Mouse (Mus musculus): Measurements from ENCODE around the gene Tas2r135.

Gene Tas2r135

DNA sequence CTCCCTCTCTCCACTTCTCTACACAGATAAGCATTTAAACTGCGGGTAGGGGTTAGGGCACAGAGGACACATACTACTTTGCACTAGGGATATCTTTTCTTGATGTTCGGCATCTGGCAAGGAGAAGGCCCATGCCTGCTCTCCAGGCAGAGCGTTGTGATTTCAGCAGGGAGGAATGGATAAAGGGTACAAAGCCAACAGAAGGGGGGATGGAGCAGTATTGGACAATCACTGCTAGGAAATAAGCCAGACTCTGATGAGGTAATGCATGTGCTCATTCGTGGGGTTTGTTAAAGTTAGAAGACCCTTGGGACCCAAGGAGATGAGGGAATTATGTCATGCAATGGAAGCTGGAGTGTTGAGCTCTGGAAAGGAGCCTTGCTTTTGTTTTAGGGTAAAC is 30.5 kb upstream of the Tas2r135 start:
- DNase-seq (ENCODE audit: low spot score): no peak

DNA sequence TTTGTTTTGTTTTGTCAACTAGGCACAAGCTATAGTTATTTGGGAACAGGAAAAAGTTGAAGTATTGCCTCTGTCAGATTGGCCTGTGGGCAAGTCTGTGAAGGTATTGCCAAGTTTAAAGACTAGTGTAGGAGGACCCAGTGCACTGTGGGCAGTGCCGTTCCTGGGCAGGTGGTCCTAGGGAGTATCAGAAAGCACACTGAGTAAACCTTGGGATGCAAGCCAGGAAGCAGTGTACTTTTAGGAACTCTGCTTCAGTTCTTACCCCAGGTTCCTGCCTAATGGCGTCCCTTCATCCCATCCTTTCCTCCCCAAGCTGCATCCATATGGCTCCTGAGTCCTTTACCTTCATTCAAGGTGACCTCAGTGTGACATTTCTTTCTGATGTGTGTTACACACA is 30.1 kb upstream of the Tas2r135 start:
- DNase-seq (ENCODE audit: low spot score): no peak

DNA sequence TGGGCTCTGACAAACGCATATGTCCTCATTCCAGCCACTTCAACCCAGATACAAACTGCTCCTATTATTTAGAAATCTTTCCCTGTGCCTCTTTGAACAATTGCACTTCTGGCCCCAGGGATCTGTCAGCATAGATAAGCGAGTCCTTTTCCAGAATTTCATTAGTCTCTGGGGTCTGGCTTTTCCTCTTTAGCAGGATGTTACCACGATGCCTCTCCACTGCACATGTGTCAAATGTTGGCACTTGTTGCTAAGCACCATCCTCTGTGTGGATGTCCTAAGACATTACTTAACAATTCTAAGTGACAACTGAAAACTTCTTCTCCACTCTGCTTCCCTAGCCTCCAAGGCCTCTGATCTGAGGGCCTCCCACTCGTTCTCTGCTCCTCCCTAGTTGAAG is 29.2 kb upstream of the Tas2r135 start:
- no peak for DNase-seq (ENCODE audit: low spot score)

DNA sequence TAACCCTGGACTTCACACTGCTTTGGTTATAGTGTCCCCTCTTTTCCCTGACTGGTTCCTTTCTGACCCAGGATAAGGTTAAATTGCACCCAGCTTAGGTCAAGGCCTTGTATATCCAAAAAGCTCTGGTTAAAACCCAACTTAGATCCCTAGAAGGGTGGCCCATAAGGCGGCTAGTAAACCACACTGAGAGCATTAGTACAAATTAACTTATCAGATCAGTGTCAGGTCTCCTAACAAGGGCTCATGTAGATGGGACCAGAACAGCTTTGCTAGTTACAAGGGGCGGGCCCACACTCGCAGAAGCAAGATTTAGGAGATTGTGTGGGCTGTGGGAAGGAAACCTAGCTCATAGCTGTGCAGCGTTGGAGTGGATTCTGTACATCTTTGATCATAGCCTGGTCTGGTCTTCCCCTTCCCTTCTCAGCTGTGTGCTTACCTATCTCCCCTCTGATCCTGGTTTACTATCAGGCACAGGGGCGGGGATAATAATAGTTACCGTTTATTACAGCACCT is 28.7 kb upstream of the Tas2r135 start:
- no peak for DNase-seq (ENCODE audit: low spot score)

DNA sequence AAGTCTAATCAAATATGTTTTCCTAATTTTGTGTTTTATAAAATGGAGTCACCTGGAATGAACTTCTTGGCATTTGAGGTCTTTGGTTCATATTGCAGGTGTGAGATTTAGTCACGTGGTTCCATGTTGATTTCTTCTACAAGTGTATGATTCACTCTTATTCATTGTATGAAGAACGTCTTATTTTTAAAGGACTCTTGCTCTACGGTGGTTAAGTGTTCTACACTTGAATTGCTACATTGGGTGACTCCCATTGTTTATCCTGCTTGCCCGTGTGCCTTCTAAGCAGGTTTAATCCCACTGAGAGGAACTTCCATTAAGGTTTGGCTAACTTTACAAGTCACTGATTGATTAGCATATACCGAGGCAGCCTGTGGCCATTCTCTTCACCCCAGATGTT is 28.0 kb upstream of the Tas2r135 start:
- no peak for DNase-seq (ENCODE audit: low spot score)

DNA sequence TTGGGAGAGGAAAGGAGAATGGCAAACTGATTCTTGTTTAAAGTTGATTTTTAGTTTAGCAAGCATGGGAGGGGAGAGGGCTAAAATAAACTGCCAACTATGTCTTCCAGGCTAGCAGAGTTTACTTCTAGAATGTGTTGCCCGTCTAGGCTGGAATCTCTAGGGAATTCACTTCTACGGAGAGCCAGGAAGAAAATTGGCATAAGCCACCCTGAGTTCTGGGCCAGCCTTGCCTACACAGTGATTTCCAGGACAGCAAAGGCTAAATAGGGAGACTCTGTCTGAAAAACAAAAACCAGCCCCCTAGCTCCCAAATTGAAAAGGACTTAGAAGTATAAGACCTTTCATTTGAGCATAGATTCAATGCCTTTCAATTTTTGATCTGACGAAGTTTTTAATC is 25.7 kb upstream of the Tas2r135 start:
- DNase-seq (ENCODE audit: low spot score): no peak

DNA sequence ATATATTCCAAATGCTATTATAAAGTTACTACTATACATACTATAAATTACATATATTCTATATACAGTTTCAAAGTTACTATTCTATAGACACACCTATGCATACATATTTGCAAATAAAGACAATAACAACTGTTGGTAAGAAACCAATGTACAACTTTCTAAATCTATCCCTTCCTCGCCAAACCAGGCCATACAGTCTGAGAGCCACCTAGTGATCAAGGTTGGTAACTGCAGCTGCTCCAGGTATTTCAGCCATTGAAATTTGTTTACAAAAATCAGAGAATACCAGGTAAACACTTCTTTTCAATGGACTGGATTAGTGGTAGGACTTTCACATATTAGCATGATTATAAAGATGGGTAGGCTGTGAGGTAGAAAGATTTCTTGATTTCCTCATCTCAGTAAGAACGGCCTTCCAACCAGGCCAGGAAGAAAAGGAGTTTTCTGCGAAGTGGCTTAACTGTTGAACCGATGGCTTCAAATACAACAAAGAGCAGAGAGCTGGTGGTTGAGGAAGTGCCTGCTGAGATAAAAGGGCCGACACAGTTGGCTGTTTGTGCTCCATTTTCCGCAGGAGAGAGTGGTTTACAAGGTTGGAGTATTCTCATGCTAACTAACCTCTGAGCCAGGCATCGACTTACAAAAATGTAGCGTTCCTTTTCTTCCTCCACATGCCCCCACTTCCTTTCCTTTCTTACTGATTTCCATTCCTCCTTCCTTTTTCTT is 24.7 kb upstream of the Tas2r135 start:
- peak; percentile 34 for DNase-seq (ENCODE audit: low spot score)

DNA sequence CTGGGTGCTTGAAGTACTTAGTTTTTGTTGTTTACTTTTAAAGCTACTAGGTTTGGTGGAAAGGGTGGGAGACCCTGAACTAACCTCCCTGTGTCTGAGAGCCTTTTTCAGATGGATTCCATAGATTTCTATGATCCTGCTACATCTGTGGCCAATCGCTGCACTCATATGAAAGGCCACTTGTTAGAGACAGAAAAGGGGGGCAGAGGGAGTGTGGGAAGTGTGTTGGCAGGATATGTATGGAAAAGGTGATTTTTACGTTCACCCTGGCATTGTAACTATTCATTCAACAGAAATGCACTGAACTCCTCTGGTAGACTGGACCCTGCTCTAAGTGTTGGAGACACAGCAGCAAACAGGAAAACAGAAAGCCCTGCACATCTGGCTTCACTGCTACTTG is 24.0 kb upstream of the Tas2r135 start:
- no peak for DNase-seq (ENCODE audit: low spot score)

DNA sequence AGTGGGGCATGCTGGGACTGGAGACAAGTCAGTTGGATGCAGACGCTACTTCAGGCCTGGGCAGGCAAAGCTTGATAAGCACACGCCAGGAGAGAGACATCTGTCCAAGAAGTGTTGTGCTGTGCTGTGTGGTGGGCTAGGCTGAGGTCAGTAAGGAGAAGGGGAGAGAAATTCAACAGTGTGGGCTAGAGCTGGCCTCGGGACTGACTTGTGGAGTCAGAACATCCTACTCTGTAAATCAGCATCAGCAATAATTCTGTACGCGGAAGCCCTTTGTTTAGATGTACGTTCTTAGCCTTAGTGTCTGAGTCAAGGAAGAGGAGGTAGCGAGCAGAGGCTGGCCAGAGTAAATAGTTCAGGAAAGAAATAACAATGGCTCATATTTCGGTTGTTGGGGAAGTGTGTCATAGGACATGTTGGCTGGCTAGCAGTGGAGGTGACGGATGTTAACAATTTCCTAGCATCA is 23.3 kb upstream of the Tas2r135 start:
- DNase-seq (ENCODE audit: low spot score): no peak

DNA sequence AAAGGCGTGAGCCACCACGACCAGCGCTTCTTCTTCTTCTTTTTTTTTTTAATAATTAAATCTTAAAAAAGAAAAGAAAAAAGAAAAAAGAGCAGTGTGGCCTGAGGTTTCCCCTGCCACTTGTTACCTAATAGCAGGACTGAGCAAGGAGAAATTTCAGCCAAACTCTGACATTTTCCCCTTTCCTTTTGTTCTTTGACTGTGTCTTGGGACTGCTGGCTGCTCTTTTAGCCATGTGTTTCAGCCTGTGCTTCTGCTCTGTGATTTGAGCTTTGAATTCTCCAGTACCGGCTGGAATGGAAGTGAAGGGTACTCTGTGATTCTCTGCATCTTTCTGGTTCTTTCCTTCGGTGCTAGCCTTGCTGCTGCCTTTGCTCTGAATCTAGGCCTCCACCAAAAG is 21.9 kb upstream of the Tas2r135 start:
- DNase-seq (ENCODE audit: low spot score): no peak

DNA sequence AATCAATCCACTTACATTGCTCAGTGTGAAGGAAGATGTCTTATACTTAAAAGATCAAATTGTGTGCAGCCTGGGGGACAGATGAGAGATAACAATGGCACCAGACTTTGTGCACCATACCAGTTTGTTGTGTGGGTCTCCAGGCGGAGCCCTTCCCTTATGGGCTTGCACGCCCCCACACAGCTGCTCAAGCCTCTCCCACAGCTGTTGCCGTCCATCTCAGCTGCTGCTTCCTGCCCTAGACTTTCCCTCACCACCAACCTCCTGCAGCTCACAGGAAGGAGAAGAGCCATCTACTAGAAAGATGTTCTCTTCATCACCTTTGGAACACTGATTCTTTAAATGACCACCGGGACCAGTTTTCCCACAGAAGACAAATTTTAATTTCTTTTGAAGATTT is 19.6 kb upstream of the Tas2r135 start:
- DNase-seq (ENCODE audit: low spot score): no peak

DNA sequence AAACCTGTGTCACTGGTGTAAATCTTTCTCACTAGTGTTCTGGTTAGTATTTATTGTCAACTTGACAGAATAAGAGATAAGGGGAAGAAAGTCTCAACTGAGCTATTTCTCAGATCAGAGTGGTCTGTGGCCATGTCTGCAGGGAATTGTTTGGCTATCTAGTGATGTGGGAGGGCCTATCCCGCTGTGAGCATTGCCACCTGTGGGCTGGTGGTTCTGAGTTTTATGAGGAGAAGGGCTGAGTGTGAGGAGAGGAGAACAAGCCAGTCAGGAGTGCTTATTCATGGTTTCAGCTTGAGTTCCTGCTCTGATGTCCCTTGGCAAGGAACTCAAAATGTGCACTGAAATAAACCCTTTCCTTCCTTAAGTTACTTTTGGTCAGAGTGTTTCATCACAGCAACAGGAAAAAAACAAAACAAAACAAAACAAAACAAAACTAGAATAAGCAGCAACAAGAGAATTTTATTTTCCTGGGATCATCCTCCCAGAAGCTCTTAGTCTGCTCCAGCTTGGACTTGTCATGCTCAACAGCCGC is 13.4 kb upstream of the Tas2r135 start:
- no peak for DNase-seq (ENCODE audit: low spot score)

DNA sequence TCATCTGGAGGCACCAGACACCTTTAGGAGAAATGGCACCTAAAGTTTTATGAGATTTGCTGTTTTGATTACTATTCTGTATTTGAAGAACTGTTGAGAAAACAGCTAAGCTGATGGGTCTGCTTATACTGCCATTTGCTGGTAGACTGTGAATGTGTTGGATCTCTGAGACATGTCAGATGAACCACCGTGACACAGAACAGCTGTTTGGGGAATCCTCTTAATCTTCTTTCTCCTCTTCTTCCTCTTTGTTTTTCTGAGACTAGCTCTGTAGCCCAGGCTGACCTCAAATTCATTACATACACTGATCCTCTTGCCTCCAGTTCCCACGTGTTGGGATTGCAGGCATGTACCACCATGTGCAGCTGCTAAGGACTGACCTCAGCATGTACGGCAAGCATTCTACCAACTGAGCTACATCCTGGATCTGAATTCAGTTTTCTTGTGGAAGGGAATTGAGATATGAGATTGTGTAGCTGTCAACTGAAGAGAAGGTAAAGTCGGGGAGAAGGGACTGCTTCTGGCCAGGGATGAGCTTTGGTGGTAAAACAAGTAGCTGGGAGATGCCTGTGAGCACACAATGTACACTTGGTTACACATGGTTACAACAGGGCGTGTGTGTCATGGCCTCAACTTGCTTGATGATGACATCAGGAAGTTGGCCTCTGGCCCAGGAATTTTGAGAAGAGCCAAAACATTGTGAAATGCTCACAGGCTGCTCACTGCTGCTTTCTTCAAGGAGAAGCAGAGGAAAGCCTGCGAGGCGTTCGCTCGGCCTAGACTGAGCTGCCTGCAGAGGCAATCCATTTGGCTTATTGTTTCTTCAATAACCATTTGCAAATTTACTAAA is 9.0 kb upstream of the Tas2r135 start:
- DNase-seq (ENCODE audit: low spot score): no peak

DNA sequence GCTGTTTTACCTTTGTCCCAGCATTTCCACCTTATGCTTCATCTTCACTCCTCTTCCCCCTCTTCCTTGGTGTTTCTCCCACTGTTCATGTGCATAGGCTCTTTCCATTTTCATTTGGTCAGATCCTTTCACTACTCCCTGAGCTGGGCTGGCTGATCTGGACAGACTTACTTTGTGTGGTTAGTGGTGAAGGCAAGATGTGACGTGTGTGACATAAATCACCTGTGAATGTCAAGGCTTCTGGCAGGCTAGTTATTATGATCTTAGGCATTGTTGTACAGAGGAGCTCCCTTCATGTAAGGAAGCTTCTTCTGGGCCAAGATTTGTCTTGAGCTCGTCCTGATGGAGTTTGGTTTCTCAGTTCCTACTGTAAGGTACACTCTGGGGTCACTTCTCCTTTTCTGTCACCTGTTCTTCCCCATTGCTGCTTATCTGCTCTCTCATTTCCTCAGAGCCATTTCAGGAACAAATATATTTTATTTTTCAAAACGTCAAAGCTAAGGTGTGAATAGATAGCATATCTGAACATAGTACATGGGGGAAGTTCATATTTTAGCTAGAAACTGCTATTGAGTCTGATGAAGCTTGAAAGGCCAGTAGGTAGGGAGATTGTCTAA is 8.1 kb upstream of the Tas2r135 start:
- DNase-seq (ENCODE audit: low spot score): no peak

DNA sequence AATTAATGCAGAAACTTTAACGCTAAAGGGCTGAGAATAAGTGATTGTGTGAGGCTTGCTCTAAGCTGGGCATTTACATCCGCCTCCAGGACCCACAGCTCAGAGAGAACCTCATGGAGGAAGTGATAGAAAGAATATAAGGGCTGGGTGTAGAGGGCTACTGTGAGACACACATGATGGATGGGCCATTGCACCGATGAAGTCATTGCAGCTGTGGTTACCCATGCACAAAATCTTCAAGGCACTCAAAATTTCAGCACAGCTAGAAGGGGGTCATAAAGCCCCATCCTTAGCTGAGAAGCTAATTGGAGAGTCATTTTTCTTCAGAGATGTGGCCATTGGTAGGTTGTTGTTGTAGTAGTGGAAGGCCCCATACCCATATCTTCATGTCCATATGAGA is 6.9 kb upstream of the Tas2r135 start:
- no peak for DNase-seq (ENCODE audit: low spot score)

DNA sequence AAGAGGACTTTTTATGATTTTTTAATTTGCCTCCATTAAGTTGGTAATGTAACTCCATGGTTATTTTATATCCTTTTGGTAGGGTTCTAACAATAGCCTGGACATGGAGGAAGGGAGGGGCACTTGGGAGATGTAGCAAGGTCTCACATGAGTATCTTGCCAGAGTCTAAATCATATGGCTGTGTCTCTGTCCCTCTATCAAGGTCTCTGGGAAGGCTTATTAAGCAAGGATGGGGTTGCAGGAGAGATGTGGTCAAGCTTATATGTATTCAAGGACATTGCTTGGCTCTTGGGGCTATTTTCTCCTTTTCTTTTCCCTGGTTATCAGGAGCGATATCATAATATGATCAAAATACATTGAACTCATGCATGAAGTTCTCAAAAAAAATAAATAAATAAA is 6.2 kb upstream of the Tas2r135 start:
- no peak for DNase-seq (ENCODE audit: low spot score)

DNA sequence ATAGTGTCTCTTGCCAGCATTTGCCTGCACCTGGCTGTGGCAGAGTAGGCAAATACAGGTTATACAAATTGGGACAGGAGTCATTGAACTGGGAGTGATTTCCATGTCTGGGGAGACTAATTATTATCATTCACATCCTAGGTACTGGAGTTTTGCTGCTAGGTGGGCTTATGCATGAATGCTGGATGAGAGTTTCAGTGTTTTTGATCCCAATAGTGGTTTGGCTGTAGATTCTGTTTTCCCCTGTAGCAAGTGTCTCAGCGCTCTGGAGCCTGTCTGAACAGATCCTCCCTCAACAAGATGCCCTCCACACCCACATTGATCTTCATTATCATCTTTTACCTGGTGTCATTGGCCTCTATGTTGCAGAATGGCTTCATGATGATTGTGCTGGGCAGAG is 5.3 kb upstream of the Tas2r135 start, which contains the start of gene Tas2r143:
Tas2r143 (plus strand) TSS at position 301 of the 400 bp plus-strand sequence.
- DNase-seq (ENCODE audit: low spot score): no peak

DNA sequence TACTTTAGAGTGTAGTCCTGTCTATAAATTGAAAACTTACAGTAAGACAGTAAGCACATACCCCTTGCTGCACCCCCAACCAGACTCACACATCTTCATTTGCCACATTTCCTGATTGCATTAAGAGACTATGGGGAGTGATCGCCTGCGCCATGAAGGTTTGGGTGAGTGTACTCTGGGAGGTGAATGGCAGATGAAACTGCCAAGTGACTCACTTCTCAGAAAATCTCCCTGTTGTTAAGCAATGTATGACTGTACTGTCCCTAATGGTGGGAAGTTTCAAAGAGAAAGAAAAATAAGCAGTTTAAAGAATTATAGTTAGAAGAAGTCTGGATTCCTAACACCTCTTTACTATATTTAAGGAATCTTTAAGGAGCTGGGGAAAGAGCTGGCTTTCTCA is 14.2 kb downstream of the Tas2r135 start:
- no peak for DNase-seq (ENCODE audit: low spot score)

DNA sequence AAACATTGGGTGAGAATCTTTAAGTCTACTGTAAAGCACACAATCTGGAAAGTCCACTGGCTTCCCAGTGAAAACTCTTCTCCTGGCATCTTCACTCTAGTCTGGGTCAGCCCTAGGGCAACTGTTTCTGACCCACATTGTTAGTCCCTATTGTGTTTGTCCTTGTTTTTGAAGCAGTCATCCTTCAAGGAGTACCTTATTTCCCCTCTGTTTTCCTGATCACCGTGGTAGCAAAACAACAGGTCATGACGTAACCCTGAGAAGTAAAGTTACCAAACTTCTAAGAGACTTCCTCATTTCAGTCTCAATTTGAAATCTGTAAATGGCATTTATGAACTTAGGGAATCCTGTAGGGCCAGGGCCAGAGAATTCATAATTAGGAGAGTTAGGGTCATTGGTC is 16.2 kb downstream of the Tas2r135 start:
- DNase-seq (ENCODE audit: low spot score): peak; percentile 4

DNA sequence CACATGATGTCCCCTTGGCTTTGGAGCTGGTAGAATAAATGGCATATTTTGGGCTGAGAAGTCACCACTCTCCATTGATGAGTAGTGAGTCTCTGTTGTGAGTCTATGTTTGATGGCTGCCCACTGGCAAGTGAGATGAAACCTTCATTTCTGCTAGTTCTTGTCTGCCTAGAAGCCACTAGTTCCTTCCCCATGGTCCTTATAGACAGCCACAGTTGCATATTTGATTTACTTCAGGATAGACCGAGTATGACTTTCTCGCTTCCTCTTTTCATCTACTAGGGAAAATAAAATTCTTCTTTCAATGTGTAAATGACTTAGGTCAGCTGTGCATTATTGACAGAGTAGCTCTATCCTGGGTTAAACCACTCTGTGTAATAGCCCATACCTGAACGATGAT is 19.2 kb downstream of the Tas2r135 start:
- DNase-seq (ENCODE audit: low spot score): no peak

DNA sequence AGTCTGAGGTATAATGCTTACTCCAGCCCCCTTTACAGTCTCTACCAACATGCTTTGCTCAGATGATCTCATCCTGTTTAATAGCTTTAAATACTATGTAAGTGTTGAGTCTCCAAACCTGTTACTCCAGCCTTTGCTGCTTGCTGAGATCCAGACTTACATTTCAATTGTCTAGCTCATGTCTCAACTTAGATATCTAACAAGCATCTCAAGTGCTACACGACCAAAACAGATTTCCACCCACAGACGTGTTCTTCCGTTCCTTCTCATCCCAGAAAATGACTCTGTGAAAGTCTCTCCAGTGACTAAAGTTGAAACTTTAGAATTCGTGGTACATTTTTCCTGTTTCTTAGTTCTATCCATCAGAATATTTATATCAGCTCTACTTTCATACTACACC is 21.1 kb downstream of the Tas2r135 start:
- DNase-seq (ENCODE audit: low spot score): no peak

DNA sequence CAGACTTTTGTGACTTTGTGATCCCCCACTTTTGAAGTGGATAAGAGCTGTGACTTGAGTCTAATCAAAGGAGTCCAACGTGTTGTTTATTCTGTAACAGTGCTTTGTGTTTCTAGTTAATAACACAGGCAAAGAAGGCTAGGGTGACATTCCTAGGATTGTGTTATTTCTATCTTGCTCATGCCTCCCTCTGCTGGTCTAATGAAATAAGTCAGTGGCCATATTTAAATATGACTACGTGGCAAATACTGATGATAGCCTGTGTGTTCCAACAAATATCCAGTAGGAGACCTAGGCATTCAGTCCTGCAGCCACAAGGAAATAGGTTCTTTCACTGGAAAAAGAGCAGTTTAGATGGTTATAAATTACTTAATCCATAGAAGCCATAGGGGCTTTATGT is 28.3 kb downstream of the Tas2r135 start:
- DNase-seq (ENCODE audit: low spot score): no peak

DNA sequence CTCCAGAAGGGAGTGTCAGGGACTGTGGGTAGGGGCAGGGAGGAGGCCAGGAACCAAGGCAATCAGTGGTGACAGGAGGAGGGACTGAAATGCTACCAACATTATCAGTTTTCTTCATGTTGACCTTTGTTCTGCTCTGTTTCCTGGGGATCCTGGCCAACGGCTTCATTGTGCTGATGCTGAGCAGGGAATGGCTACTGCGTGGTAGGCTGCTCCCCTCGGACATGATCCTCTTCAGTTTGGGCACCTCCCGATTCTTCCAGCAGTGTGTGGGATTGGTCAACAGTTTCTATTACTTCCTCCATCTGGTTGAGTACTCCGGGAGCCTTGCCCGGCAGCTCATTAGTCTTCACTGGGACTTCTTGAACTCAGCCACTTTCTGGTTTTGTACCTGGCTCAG is 29.2 kb downstream of the Tas2r135 start, which contains the start of gene Tas2r126:
Tas2r126 (plus strand) TSS at position 90 of the 400 bp plus-strand sequence.
- no peak for DNase-seq (ENCODE audit: low spot score)

Measured in T-cell, adult 2 months (primary cell).